Mouse (Mus musculus): ENCODE measurements around the gene Plekha6. TPM values are rescaled to one million over a fixed set of nuclear protein-coding genes. Genes with fewer than 3 reads are reported as not detected.

Gene Plekha6
- total RNA-seq, 1 experiment, result 3.5 TPM

DNA sequence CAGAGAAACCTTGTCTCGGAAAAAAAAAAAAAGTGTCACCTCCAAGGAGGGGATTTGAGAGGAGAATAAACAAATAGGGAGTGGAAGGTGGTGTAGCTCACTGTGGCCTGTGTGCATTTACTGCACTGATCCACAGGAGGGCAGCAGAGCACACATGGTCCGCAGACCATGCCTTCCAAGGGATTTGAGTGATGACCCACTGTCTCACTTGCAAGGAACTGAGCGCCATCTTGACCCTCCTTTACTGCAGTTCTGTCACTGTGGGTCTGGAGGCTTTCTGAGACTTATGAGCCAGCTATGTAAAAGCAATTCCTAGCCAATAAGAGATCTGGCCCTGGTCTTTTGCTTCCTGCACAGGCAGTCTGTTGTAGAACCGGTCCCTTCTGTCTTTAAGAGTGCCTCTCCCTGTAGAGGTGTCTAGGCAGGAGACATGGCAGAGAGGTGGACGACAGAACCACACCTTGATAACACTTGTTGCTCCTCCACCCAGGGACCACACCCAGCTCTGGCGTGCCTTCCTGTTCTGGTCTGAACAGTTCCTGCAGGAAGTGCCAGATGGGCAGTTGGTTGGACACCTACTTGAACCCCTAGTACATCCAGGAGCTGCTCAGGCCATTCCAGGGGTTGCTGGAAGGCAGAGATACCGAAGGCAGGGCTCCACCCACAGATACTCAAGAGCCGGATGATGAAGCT, 13.6 kb downstream of the Plekha6 start:
- TF ChIP-seq ZC3H11A (IDR thresholded peaks at IDR 0.05; ENCODE audit: borderline replicate concordance, low read depth, low read length) (peak; percentile 92; the same call in 1 of the 2 replicates), CHD2 (IDR thresholded peaks at IDR 0.05; ENCODE audit: low read depth, low read length) (no peak)
- DNase-seq (ENCODE audit: low read depth, low spot score), result peak; percentile 65

GRCm38 (mm10) chr1:133178732-133179440, 14.9 kb downstream of the Plekha6 start:
- Histone ChIP-seq H3K27ac (ENCODE audit: insufficient read depth, low read depth, low read length, poor library complexity, severe bottlenecking) (no peak overlapping the region), H3K4me3 (ENCODE audit: insufficient read depth in 1 of 2, low read depth in 1 of 2, low read length in 2 of 2, poor library complexity in 1 of 2, severe bottlenecking in 1 of 2) (no peak overlapping the region), H3K36me3 (ENCODE audit: control insufficient read depth, insufficient read depth, low read length, poor library complexity, severe bottlenecking) (no peaks in the 10 kb centered on the region), H3K9ac (ENCODE audit: insufficient read depth, low read depth, low read length, poor library complexity, severe bottlenecking) (no peak overlapping the region), H3K4me1 (ENCODE audit: control insufficient read depth in 2 of 2, insufficient read depth in 2 of 2, low read length in 2 of 2, poor library complexity in 1 of 2) (peaks cover 0 to 5% of the 10 kb centered on the region in 2 experiments; a peak in 2 of 4 replicates), H3K9me3 (ENCODE audit: control insufficient read depth, insufficient read depth, low read depth, low read length) (no peaks in the 10 kb centered on the region)
- in situ Hi-C loops (cut with MboI; ENCODE audit: low sequenced_read_pairs in 2 of 2, unreplicated experiment in 2 of 2), result loop anchor here in 1 of 2 experiments (10.0 kb wide), 1 partner anchor 176 kb away; the partner anchor contains the start of gene Ren1
- TF ChIP-seq ZNF384 (IDR thresholded peaks at IDR 0.05; ENCODE audit: low read depth, low read length) (no peak), MAFK (IDR thresholded peaks at IDR 0.05; ENCODE audit: insufficient read depth, low read depth, low read length) (no peak), CHD2 (IDR thresholded peaks at IDR 0.05; ENCODE audit: low read depth, low read length) (no peak), HCFC1 (IDR thresholded peaks at IDR 0.05; ENCODE audit: borderline replicate concordance, insufficient read depth, low read length) (no peak), ZC3H11A (IDR thresholded peaks at IDR 0.05; ENCODE audit: borderline replicate concordance, low read depth, low read length) (no peak)
- DNase-seq (ENCODE audit: low read depth, low spot score), result no peak

More for the DNA sequence above, 13.6 kb downstream of the Plekha6 start:
- H3K36me3 ChIP-seq (ENCODE audit: control insufficient read depth, insufficient read depth, low read length, poor library complexity, severe bottlenecking), result no peaks in the 10 kb centered on the region
- peaks cover 0 to 5% of the 10 kb centered on the region in 2 experiments; a peak in 2 of 4 replicates for H3K4me1 ChIP-seq (ENCODE audit: control insufficient read depth in 2 of 2, insufficient read depth in 2 of 2, low read length in 2 of 2, poor library complexity in 1 of 2)
- in situ Hi-C loops (cut with MboI; ENCODE audit: low sequenced_read_pairs in 2 of 2, unreplicated experiment in 2 of 2), result loop anchor here in 1 of 2 experiments (10.0 kb wide), 1 partner anchor 177 kb away; the partner anchor contains the start of gene Ren1
- no peak overlapping the region for H3K9ac ChIP-seq (ENCODE audit: insufficient read depth, low read depth, low read length, poor library complexity, severe bottlenecking)
- no peak overlapping the region for H3K27ac ChIP-seq (ENCODE audit: insufficient read depth, low read depth, low read length, poor library complexity, severe bottlenecking)
- no peak overlapping the region for H3K4me3 ChIP-seq (ENCODE audit: insufficient read depth in 1 of 2, low read depth in 1 of 2, low read length in 2 of 2, poor library complexity in 1 of 2, severe bottlenecking in 1 of 2)
- H3K9me3 ChIP-seq (ENCODE audit: control insufficient read depth, insufficient read depth, low read depth, low read length), result no peaks in the 10 kb centered on the region

DNA sequence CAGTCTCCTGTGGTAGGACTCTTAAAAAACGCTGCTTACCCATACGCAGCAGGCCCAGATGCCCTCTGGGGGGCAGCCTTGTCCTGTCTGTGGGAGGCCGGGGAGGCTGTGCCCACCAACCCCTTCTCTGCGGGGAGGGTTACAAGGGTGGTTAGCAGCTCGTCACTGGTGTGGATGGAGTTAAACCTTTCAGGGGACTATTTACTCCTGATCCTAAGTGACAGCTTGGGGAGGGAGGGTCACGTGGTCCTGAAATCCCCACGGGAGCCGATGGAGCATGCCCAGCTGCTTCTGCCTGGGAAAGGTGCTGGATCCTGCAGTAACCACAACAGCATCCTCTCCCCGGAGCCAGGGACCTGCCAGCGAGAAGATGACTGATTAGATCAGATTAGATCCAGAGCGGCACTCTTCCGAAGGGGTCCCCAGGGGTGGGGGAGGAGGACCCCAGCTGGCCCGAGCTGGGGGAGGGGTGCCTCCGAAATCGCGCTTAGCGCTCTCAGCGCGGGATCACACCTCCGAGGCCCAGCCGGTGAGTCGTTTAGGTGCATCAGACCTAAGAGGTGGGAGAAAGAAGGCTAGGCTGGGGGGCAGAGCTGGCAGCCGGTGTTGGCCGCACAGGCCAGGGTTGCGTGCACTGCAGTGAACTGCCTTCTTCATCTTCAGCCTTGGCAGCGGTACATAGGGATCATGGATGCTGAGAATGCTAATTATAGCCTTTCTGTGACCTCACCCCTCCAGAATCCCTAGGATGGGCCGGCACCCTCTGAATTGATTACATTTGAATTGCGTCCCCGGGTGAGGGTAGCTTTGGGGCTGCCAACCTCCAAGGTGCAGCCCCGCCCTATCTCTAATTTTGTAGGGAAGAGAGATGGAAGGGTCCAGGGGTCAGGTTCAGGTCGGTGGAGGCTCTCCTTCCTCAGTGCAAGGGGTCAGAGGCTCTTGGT, 17.3 kb downstream of the Plekha6 start:
- in situ Hi-C loops (cut with MboI; ENCODE audit: low sequenced_read_pairs in 2 of 2, unreplicated experiment in 2 of 2), result no loop called here
- H3K36me3 ChIP-seq (ENCODE audit: control insufficient read depth, insufficient read depth, low read length, poor library complexity, severe bottlenecking), result no peaks in the 10 kb centered on the region
- DNase-seq (ENCODE audit: low read depth, low spot score), result no peak
- TF ChIP-seq CHD2 (IDR thresholded peaks at IDR 0.05; ENCODE audit: low read depth, low read length) (0 out of 2 replicates have a peak, but pooled peaks have one; percentile 23), ZNF384 (IDR thresholded peaks at IDR 0.05; ENCODE audit: low read depth, low read length) (no peak), ZC3H11A (IDR thresholded peaks at IDR 0.05; ENCODE audit: borderline replicate concordance, low read depth, low read length) (peak; percentile 6; the same call in 1 of the 2 replicates)
- peak overlapping the region; percentile 0; the same call in 1 of the 2 replicates for H3K9ac ChIP-seq (ENCODE audit: insufficient read depth, low read depth, low read length, poor library complexity, severe bottlenecking)
- H3K4me3 ChIP-seq (ENCODE audit: insufficient read depth in 1 of 2, low read depth in 1 of 2, low read length in 2 of 2, poor library complexity in 1 of 2, severe bottlenecking in 1 of 2), result peak overlapping the region; percentile 55 to 69
- no peaks in the 10 kb centered on the region for H3K9me3 ChIP-seq (ENCODE audit: control insufficient read depth, insufficient read depth, low read depth, low read length)
- H3K27ac ChIP-seq (ENCODE audit: insufficient read depth, low read depth, low read length, poor library complexity, severe bottlenecking), result no peak overlapping the region; the same call in 1 of the 2 replicates
- peaks cover 0 to 5% of the 10 kb centered on the region in 2 experiments; a peak in 2 of 4 replicates for H3K4me1 ChIP-seq (ENCODE audit: control insufficient read depth in 2 of 2, insufficient read depth in 2 of 2, low read length in 2 of 2, poor library complexity in 1 of 2)

DNA sequence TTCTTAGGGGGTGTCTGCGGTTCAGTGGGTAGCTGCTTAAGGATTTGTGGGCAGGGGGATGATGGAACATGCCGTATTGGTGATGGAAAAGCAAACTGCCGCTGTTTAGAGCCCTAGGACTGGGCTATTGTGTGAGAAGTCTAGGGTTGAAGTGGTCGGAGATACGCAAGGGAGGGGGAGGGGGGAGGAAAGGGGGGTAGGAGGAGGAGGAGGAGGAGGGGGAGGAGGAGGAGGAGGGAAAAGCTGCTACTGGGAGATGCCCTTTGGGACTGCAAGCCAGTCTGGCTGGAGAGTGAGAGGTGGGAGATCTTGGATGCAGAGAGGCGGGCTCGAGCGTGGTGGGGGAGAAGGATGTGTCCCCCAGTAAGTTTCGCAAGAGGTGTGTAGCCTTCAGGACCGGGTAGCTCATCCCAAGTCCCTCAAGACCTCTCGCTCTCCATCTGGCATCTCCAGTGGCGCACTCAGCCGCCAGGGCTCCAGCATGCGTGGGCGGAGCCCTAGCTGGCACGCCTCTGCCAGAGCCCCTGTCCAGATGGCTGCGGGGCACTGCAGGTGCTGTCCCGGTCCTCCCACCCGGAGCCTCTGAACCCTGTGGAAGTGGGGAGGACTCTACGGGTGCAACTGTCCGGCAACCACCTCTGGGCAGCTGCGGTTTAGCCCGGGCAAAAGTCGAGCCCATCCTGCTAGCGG, 18.2 kb downstream of the Plekha6 start:
- H3K9me3 ChIP-seq (ENCODE audit: control insufficient read depth, insufficient read depth, low read depth, low read length), result no peaks in the 10 kb centered on the region
- in situ Hi-C loops (cut with MboI; ENCODE audit: low sequenced_read_pairs in 2 of 2, unreplicated experiment in 2 of 2), result no loop called here
- TF ChIP-seq ZNF384 (IDR thresholded peaks at IDR 0.05; ENCODE audit: low read depth, low read length) (no peak), HCFC1 (IDR thresholded peaks at IDR 0.05; ENCODE audit: borderline replicate concordance, insufficient read depth, low read length) (no peak), ZC3H11A (IDR thresholded peaks at IDR 0.05; ENCODE audit: borderline replicate concordance, low read depth, low read length) (no peak), MAFK (IDR thresholded peaks at IDR 0.05; ENCODE audit: insufficient read depth, low read depth, low read length) (no peak), CHD2 (IDR thresholded peaks at IDR 0.05; ENCODE audit: low read depth, low read length) (no peak)
- peak overlapping the region; percentile 55 to 69 for H3K4me3 ChIP-seq (ENCODE audit: insufficient read depth in 1 of 2, low read depth in 1 of 2, low read length in 2 of 2, poor library complexity in 1 of 2, severe bottlenecking in 1 of 2)
- DNase-seq (ENCODE audit: low read depth, low spot score), result no peak
- H3K36me3 ChIP-seq (ENCODE audit: control insufficient read depth, insufficient read depth, low read length, poor library complexity, severe bottlenecking), result no peaks in the 10 kb centered on the region
- H3K27ac ChIP-seq (ENCODE audit: insufficient read depth, low read depth, low read length, poor library complexity, severe bottlenecking), result no peak overlapping the region
- H3K4me1 ChIP-seq (ENCODE audit: control insufficient read depth in 2 of 2, insufficient read depth in 2 of 2, low read length in 2 of 2, poor library complexity in 1 of 2), result peaks cover 0 to 5% of the 10 kb centered on the region in 2 experiments; a peak in 2 of 4 replicates
- peak overlapping the region; percentile 46; the same call in 1 of the 2 replicates for H3K9ac ChIP-seq (ENCODE audit: insufficient read depth, low read depth, low read length, poor library complexity, severe bottlenecking)

All from ES-E14 (cell line).